Mouse (Mus musculus) frontal cortex, adult 2 months (tissue): ENCODE results near the gene 2610507B11Rik. TPM values are rescaled to one million over a fixed set of nuclear protein-coding genes. Genes with fewer than 3 reads are reported as not detected.

Experiments
- DNase-seq, 2 experiments: peaks; one replicate each; pipeline ENCODE4 v3.0.0; 2022; ENCODE audit warnings: low spot score in 1 of 2; ENCODE audit errors: extremely low spot score in 1 of 2
- polyA plus RNA-seq: library from polyadenylated mRNA; depleted of rRNA; stranded (reverse); fragments of >200 nt; gene quantifications from 2 replicates; pipeline ENCODE4 v1.2.3, GENCODE M21; 2012; rRNA removed

Gene 2610507B11Rik
- polyA plus RNA-seq, 1 experiment = 129 TPM

GRCm38 (mm10) chr11:78333992-78334391 lies 72.4 kb downstream of the 2610507B11Rik start:
- DNase-seq = no peak

- no peak for DNase-seq
Observed at GRCm38 (mm10) chr11:78337040-78337439, 75.5 kb downstream of the 2610507B11Rik start.

Other genes starting within 250 kb of the 2610507B11Rik start
- gene Dhrs13, start 229.5 kb upstream of the 2610507B11Rik start, polyA plus RNA-seq = 8.8 and 11.5 TPM in 2 replicates
- gene Flot2, start 223.8 kb upstream of the 2610507B11Rik start, polyA plus RNA-seq = 134 and 136 TPM in 2 replicates
- gene Eral1, start 181.4 kb upstream of the 2610507B11Rik start, polyA plus RNA-seq = 26.7 and 28.4 TPM in 2 replicates
- 22.9 and 27.1 TPM in 2 replicates for gene Fam222b, start 167.1 kb upstream of the 2610507B11Rik start, polyA plus RNA-seq
- gene Traf4, start 96.2 kb upstream of the 2610507B11Rik start, polyA plus RNA-seq = 21.3 and 22.0 TPM in 2 replicates
- gene Nek8, start 85.1 kb upstream of the 2610507B11Rik start, polyA plus RNA-seq = 5.7 and 7.1 TPM in 2 replicates
- 74.4 and 74.7 TPM in 2 replicates for gene Tlcd1, start 85.0 kb upstream of the 2610507B11Rik start, polyA plus RNA-seq
- gene Rpl23a, start 78.2 kb upstream of the 2610507B11Rik start, polyA plus RNA-seq = 1,050 and 1,099 TPM in 2 replicates
- 62.3 and 68.1 TPM in 2 replicates for gene Rab34, start 73.3 kb upstream of the 2610507B11Rik start, polyA plus RNA-seq
- 6.9 and 7.8 TPM in 2 replicates for gene Proca1, start 68.4 kb upstream of the 2610507B11Rik start, polyA plus RNA-seq
- 107 and 124 TPM in 2 replicates for gene Sdf2, start 16.0 kb upstream of the 2610507B11Rik start, polyA plus RNA-seq
- 45.4 and 48.7 TPM in 2 replicates for gene Supt6, start 15.8 kb upstream of the 2610507B11Rik start, polyA plus RNA-seq
- gene BC030499, start 29.1 kb downstream of the 2610507B11Rik start, polyA plus RNA-seq = 15.2 and 18.6 TPM in 2 replicates
- gene Spag5, start 39.8 kb downstream of the 2610507B11Rik start, polyA plus RNA-seq = 14.7 and 16.8 TPM in 2 replicates
- 1,301 and 1,427 TPM in 2 replicates for gene Aldoc, start 61.2 kb downstream of the 2610507B11Rik start, polyA plus RNA-seq
- 60.4 and 65.7 TPM in 2 replicates for gene Pigs, start 66.7 kb downstream of the 2610507B11Rik start, polyA plus RNA-seq
- 69.3 and 73.8 TPM in 2 replicates for gene Unc119, start 81.7 kb downstream of the 2610507B11Rik start, polyA plus RNA-seq
- not detected in 2 replicates for gene Foxn1, start 124.8 kb downstream of the 2610507B11Rik start, polyA plus RNA-seq
- gene Slc13a2, start 160.5 kb downstream of the 2610507B11Rik start, polyA plus RNA-seq = not detected in 2 replicates
- 14.1 and 14.4 TPM in 2 replicates for gene Slc46a1, start 203.9 kb downstream of the 2610507B11Rik start, polyA plus RNA-seq
- 28.6 and 29.2 TPM in 2 replicates for gene Sarm1, start 236.0 kb downstream of the 2610507B11Rik start, polyA plus RNA-seq
- gene Vtn, start 237.3 kb downstream of the 2610507B11Rik start, polyA plus RNA-seq = 181 and 199 TPM in 2 replicates
- gene Sebox, start 241.7 kb downstream of the 2610507B11Rik start, polyA plus RNA-seq = 3.0 and 3.6 TPM in 2 replicates